ENCODE assay signal across 22 mouse cellular contexts in the genomic region with DNA sequence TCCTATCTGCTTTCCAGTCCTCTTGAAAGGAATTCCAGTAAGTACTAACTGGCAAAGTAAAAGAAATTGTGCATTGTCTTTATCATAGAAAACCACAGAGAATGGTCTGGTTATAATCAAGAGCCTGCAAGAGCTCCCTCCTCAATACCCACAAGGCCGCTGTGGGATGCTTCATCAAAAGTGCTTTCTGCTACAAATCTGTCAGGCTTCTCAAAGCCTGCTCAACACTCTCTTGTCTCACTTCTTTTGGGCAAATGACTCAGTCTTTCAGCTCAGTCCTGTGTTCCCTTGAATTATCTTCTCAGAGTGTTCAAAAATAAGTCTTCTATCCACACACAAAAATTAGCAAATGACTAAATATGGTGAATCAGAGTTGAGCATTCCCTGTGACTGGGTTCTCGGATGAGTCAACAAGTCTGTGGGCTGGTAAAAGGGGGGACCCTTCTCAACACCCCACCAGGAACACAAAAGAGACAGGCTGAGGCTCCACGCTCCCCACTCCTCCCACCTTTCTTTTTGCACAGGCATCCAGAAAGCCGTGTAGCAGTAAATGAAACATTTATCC.
DNase-seq lines count a peak whose midpoint lies in the region; ATAC-seq and TF ChIP-seq lines count a peak whose summit lies in the region.
"Had no signal": no experiment of that assay in that cellular context is flagged by ENCODE, and none has a peak within 500 bp of the region (broad histone marks: within the 10 kb centered on the region; RNA-seq: fewer than 3 reads in every experiment).

No protein-coding gene starts in this region.

- DNase-seq in embryonic facial prominence, embryonic 14.5 days (ENCODE audit: low spot score): peak; percentile 32
- no peak for DNase-seq in embryonic facial prominence, embryonic 10.5 days (ENCODE audit: low spot score)
- no peak for DNase-seq in liver, embryonic 11.5 days (ENCODE audit: low spot score)
- DNase-seq in testis, postnatal 14 days (ENCODE audit: low spot score): no peak
- DNase-seq: adrenal gland, postnatal 14 days; cerebellum, adult 8-10 months; heart, postnatal 4 days; kidney, adult 8-10 months; kidney, postnatal 4 days; lung, embryonic 14.5 days; thymus, postnatal 36 days had no signal

- no peak overlapping the region for H3K4me3 ChIP-seq in embryonic facial prominence, embryonic 14.5 days (ENCODE audit: low read depth, low read length)
- H3K4me3 ChIP-seq in embryonic facial prominence, embryonic 10.5 days: no peak overlapping the region
- no peak overlapping the region for H3K4me3 ChIP-seq in liver, embryonic 12.5 days
- no peak overlapping the region for H3K4me3 ChIP-seq in liver, embryonic 11.5 days (ENCODE audit: low read depth, low read length)
- H3K4me3 ChIP-seq in embryonic facial prominence, embryonic 15.5 days (replicated peaks): no peak overlapping the region
- H3K4me3 ChIP-seq in olfactory bulb, adult 2 months (ENCODE audit: insufficient read depth, low read depth, low read length): no peak overlapping the region
- H3K4me3 ChIP-seq in kidney, embryonic 16.5 days (ENCODE audit: low read length): no peak overlapping the region
- H3K4me3 ChIP-seq: embryonic facial prominence, embryonic 13.5 days; limb, embryonic 13.5 days; midbrain, embryonic 12.5 days had no signal

- no peak for ATAC-seq in embryonic facial prominence, embryonic 14.5 days (ENCODE audit: low read depth)
- no peak for ATAC-seq in liver, embryonic 12.5 days
- no peak for ATAC-seq in liver, embryonic 11.5 days (replicated peaks; ENCODE audit: low FRiP score)
- ATAC-seq in embryonic facial prominence, embryonic 15.5 days (ENCODE audit: insufficient number of reproducible peaks, low FRiP score, low TSS enrichment, low read depth): no peak
- no peak for ATAC-seq in kidney, embryonic 16.5 days (ENCODE audit: low FRiP score, low TSS enrichment)
- ATAC-seq: activated CD4-positive, CD25-positive, alpha-beta regulatory T cell, adult 4 months; Patski had no signal

- H3K9ac ChIP-seq in embryonic facial prominence, embryonic 14.5 days (ENCODE audit: low read depth, low read length): no peak overlapping the region
- H3K9ac ChIP-seq in liver, embryonic 12.5 days: no peak overlapping the region
- H3K9ac ChIP-seq in liver, embryonic 11.5 days (ENCODE audit: low read depth, low read length): no peak overlapping the region
- no peak overlapping the region for H3K9ac ChIP-seq in embryonic facial prominence, embryonic 15.5 days
- H3K9ac ChIP-seq in kidney, embryonic 16.5 days (replicated peaks; ENCODE audit: low read length): no peak overlapping the region
- H3K9ac ChIP-seq: embryonic facial prominence, embryonic 13.5 days; limb, embryonic 13.5 days; lung, embryonic 14.5 days; midbrain, embryonic 12.5 days had no signal

- H3K4me2 ChIP-seq in embryonic facial prominence, embryonic 14.5 days (ENCODE audit: low read depth, low read length): no peak overlapping the region
- H3K4me2 ChIP-seq in liver, embryonic 12.5 days: no peak overlapping the region
- no peak overlapping the region for H3K4me2 ChIP-seq in liver, embryonic 11.5 days
- no peak overlapping the region for H3K4me2 ChIP-seq in embryonic facial prominence, embryonic 15.5 days (replicated peaks)
- H3K4me2 ChIP-seq in kidney, embryonic 16.5 days (replicated peaks; ENCODE audit: low read depth, low read length): no peak overlapping the region
- H3K4me2 ChIP-seq: embryonic facial prominence, embryonic 13.5 days; limb, embryonic 13.5 days; lung, embryonic 14.5 days; midbrain, embryonic 12.5 days had no signal

- H3K27me3 ChIP-seq in embryonic facial prominence, embryonic 14.5 days (replicated peaks; ENCODE audit: control insufficient read depth, insufficient read depth, low read length): no peaks in the 10 kb centered on the region
- no peaks in the 10 kb centered on the region for H3K27me3 ChIP-seq in embryonic facial prominence, embryonic 10.5 days (replicated peaks; ENCODE audit: low read depth, poor library complexity, severe bottlenecking)
- 0 out of 2 replicates have a peak, but pooled peaks cover 8% of the 10 kb centered on the region for H3K27me3 ChIP-seq in liver, embryonic 12.5 days (replicated peaks)
- 0 out of 2 replicates have a peak, but pooled peaks cover 3% of the 10 kb centered on the region for H3K27me3 ChIP-seq in liver, embryonic 11.5 days (replicated peaks; ENCODE audit: control insufficient read depth, insufficient read depth, low read length)
- H3K27me3 ChIP-seq in embryonic facial prominence, embryonic 15.5 days: no peaks in the 10 kb centered on the region
- no peaks in the 10 kb centered on the region for H3K27me3 ChIP-seq in kidney, embryonic 16.5 days (ENCODE audit: insufficient read depth, low read length)
- H3K27me3 ChIP-seq: CH12.LX; embryonic facial prominence, embryonic 13.5 days; limb, embryonic 13.5 days; midbrain, embryonic 12.5 days had no signal

- H3K36me3 ChIP-seq in embryonic facial prominence, embryonic 14.5 days (ENCODE audit: control insufficient read depth, insufficient read depth, low read length): no peaks in the 10 kb centered on the region
- H3K36me3 ChIP-seq in embryonic facial prominence, embryonic 10.5 days (replicated peaks): no peaks in the 10 kb centered on the region
- H3K36me3 ChIP-seq in liver, embryonic 12.5 days: no peaks in the 10 kb centered on the region
- no peaks in the 10 kb centered on the region for H3K36me3 ChIP-seq in liver, embryonic 11.5 days (ENCODE audit: control insufficient read depth, insufficient read depth, low read length)
- H3K36me3 ChIP-seq in embryonic facial prominence, embryonic 15.5 days: no peaks in the 10 kb centered on the region
- H3K36me3 ChIP-seq in kidney, embryonic 16.5 days (ENCODE audit: insufficient read depth, low read length): no peaks in the 10 kb centered on the region
- H3K36me3 ChIP-seq: embryonic facial prominence, embryonic 13.5 days; limb, embryonic 13.5 days; midbrain, embryonic 12.5 days had no signal

- no peaks in the 10 kb centered on the region for H3K4me1 ChIP-seq in embryonic facial prominence, embryonic 14.5 days (ENCODE audit: control insufficient read depth, insufficient read depth, low read length)
- no peaks in the 10 kb centered on the region for H3K4me1 ChIP-seq in embryonic facial prominence, embryonic 10.5 days
- peaks cover 46% of the 10 kb centered on the region for H3K4me1 ChIP-seq in liver, embryonic 12.5 days
- H3K4me1 ChIP-seq in liver, embryonic 11.5 days (replicated peaks; ENCODE audit: control insufficient read depth, insufficient read depth, low read length): peaks cover 19% of the 10 kb centered on the region
- peaks cover 3% of the 10 kb centered on the region; the same call in 1 of the 2 replicates for H3K4me1 ChIP-seq in embryonic facial prominence, embryonic 15.5 days
- no peaks in the 10 kb centered on the region for H3K4me1 ChIP-seq in olfactory bulb, adult 2 months (ENCODE audit: control insufficient read depth, insufficient read depth, low read length)
- H3K4me1 ChIP-seq in kidney, embryonic 16.5 days (ENCODE audit: insufficient read depth, low read length): no peaks in the 10 kb centered on the region
- H3K4me1 ChIP-seq: midbrain, embryonic 12.5 days had no signal

- H3K27ac ChIP-seq in embryonic facial prominence, embryonic 14.5 days (replicated peaks; ENCODE audit: low read depth, low read length): no peak overlapping the region; the same call in 1 of the 2 replicates
- H3K27ac ChIP-seq in embryonic facial prominence, embryonic 10.5 days (replicated peaks): no peak overlapping the region
- H3K27ac ChIP-seq in liver, embryonic 12.5 days: peak overlapping the region; percentile 20; the same call in 1 of the 2 replicates
- H3K27ac ChIP-seq in liver, embryonic 11.5 days (ENCODE audit: low read depth, low read length): no peak overlapping the region
- peak overlapping the region; percentile 4; the same call in 1 of the 2 replicates for H3K27ac ChIP-seq in embryonic facial prominence, embryonic 15.5 days (replicated peaks)
- H3K27ac ChIP-seq in olfactory bulb, adult 2 months (ENCODE audit: insufficient read depth, low read depth, low read length): peak overlapping the region; percentile 63; the same call in 1 of the 2 replicates
- no peak overlapping the region for H3K27ac ChIP-seq in kidney, embryonic 16.5 days (ENCODE audit: low read length)
- H3K27ac ChIP-seq: embryonic facial prominence, embryonic 13.5 days; limb, embryonic 13.5 days; macrophage; midbrain, embryonic 12.5 days had no signal

- peaks cover 10% of the 10 kb centered on the region for H3K9me3 ChIP-seq in embryonic facial prominence, embryonic 14.5 days (ENCODE audit: control insufficient read depth, low read length)
- H3K9me3 ChIP-seq in embryonic facial prominence, embryonic 10.5 days: peaks cover 6% of the 10 kb centered on the region; the same call in 1 of the 2 replicates
- peaks cover 9% of the 10 kb centered on the region; the same call in 1 of the 2 replicates for H3K9me3 ChIP-seq in liver, embryonic 12.5 days (replicated peaks)
- H3K9me3 ChIP-seq in liver, embryonic 11.5 days (ENCODE audit: control insufficient read depth, low read length): 0 out of 2 replicates have a peak, but pooled peaks cover 2% of the 10 kb centered on the region
- no peaks in the 10 kb centered on the region for H3K9me3 ChIP-seq in embryonic facial prominence, embryonic 15.5 days (replicated peaks)
- peaks cover 5% of the 10 kb centered on the region; the same call in 1 of the 2 replicates for H3K9me3 ChIP-seq in kidney, embryonic 16.5 days (ENCODE audit: low read length)
- H3K9me3 ChIP-seq: embryonic facial prominence, embryonic 13.5 days; midbrain, embryonic 12.5 days had no signal

- no peak for TF ChIP-seq CTCF in olfactory bulb, adult 2 months (IDR thresholded peaks at IDR 0.05; ENCODE audit: insufficient read depth, low read depth, low read length)

- no peak for TF ChIP-seq POLR2A in olfactory bulb, adult 2 months (IDR thresholded peaks at IDR 0.05; ENCODE audit: insufficient read depth, low read depth, low read length)

- WGBS in embryonic facial prominence, embryonic 14.5 days: 63% methylated on average over 4 of the region's 4 CpGs
- WGBS in embryonic facial prominence, embryonic 10.5 days: 91% methylated on average over 4 of the region's 4 CpGs
- WGBS in liver, embryonic 12.5 days (ENCODE audit: insufficient replicate concordance): 74% methylated on average over 4 of the region's 4 CpGs
- 81% methylated on average over 4 of the region's 4 CpGs for WGBS in liver, embryonic 11.5 days
- WGBS in embryonic facial prominence, embryonic 15.5 days: 46% methylated on average over 4 of the region's 4 CpGs
- WGBS in olfactory bulb, adult 2 months: 45% methylated on average over 4 of the region's 4 CpGs
- 84% methylated on average over 4 of the region's 4 CpGs for WGBS in kidney, embryonic 16.5 days

Comparison
In these comparisons a context has a peak if more than half of its experiments do, and no peak if none do; other contexts are left out.
1. H3K27ac ChIP-seq: peak in liver, embryonic 12.5 days (single experiment), embryonic facial prominence, embryonic 15.5 days (single experiment) and olfactory bulb, adult 2 months (single experiment); none in embryonic facial prominence, embryonic 14.5 days (single experiment), embryonic facial prominence, embryonic 10.5 days (single experiment), liver, embryonic 11.5 days (single experiment) and kidney, embryonic 16.5 days (single experiment).